Mouse (Mus musculus): ENCODE measurements at regions not wholly inside any gene's neighbourhood (a gene's known extent, or its start where the extent isn't known, plus 50 kb on each side); places are given as distances from the start of the nearest gene placed in this dataset.

DNA sequence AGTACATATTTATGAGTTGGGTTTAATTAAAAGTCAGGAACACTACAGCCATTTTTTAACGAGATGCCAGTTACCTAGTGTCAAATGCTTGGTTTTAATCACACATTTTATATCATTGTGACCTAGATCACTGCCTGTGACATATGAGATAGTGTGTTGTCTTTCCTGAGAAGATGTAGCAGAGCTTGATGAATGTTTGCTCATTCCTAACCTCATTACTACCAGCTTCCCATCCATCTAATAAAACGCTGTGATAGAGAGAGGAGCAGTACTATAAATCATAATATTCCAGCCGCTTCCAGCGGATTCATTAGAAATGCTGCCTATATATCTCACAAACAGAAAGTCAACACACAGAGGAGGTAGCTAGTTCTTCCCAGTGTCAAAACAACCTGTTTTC is 163.6 kb downstream of the Aldoart1 start:
- no peak for DNase-seq (ENCODE audit: low spot score)

DNA sequence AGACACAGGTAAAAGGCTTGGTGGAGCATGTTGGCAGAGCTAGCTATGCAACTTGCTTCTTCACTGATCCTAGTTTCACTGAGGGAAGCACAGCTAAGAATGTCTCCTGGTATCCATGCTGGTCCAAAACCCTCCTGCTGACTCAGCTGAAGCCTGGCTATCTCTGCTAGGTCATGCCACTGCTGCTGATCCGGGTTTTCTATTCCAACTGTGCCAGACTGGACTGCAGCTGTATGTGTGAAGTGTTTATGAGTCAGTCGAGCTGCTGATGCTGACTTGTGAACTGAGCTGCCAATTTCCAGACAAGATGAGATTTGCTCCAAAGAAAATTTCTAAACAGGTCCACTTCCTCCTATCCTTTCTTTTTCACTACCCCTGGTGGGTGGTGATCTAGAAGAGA is 178.4 kb downstream of the Aldoart1 start:
- no peak for DNase-seq (ENCODE audit: low spot score)

DNA sequence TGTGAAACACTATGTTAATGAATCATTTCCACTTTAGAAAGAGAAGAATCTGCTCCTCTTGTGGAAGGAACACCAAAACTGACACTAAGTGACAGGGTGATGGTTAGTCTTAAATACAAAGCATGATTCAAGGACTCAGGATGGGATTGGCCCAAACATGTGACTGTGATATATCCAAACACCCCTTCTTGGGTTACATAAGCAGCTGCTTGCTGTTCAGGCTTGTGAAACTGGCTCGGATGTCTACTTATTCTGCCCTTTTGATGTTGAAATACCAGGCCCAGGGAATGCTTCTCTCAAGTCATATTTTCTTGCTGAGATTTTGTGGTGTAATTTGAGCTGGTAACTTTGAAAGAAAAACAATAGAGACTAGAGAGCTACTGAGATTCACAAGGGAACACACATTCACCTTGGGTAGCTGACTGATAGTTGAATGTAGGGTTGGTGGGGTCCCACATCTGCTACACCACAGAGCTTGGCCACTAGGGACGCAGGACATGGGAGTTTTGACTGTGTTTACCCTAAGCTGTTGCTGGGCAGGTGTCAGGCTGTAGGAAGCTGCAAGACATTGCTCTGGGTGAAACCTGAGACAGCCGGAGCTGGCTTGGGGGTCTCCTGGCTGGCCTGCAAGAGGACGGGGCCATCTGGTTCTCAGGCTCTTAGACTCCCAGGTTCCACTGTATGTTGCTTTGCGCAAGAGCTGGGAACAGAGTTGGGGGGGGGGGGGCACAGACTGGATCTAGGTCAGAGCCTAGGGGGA is 180.6 kb downstream of the Aldoart1 start:
- no peak for DNase-seq (ENCODE audit: low spot score)

DNA sequence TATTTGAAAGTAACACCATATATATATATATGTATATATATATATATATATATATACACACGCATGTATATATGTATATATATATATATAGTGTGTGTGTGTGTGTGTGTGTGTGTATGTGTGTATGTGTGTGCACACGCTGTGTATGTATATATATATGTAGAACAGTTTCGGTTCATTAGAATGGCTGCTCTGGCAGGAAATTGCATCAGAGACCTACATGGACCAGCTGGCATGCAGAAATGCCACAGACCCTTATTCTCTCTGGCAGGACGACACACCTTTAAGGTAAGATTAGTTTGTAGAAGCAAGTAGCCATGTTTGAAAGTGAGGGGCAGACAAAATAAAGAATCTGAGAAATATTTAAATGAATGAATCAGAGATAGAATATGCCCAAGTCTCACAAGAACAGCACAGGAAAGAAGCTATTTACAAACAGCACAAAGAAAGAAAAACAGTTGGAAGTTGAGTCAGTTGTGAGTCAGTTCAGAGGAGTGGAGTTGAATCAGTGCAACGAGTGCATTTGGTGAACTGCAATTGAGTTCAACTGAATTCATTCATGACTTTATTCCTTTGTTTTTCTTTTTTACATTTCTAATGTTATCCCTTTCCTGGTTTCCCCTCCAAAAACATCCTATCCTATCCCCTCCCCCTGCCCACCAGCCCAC is 182.5 kb downstream of the Aldoart1 start:
- DNase-seq (ENCODE audit: low spot score) = no peak

- DNase-seq (ENCODE audit: low spot score) = no peak
Observed at GRCm38 (mm10) chr4:72664379-72664778, 188.1 kb downstream of the Aldoart1 start.

DNA sequence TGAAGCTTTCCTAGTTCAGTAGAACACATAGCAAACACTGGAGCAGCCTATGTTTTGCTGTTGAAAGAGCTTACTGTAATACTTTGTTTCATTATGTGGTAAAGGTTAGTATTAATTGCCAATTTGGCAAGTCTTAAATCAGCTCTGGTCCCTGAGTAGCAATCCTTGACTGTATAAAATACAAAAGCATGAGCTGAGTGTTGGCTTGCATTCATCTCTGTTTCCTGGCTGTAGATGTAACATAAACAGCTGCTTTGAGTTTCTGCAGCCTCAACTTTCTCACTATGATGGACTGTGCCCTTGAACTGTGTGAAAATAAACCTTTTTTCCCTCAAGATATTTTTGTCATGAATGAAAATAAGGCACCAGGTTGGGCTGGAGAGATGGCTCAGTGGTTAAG is 190.0 kb downstream of the Aldoart1 start:
- DNase-seq (ENCODE audit: low spot score) = no peak

DNA sequence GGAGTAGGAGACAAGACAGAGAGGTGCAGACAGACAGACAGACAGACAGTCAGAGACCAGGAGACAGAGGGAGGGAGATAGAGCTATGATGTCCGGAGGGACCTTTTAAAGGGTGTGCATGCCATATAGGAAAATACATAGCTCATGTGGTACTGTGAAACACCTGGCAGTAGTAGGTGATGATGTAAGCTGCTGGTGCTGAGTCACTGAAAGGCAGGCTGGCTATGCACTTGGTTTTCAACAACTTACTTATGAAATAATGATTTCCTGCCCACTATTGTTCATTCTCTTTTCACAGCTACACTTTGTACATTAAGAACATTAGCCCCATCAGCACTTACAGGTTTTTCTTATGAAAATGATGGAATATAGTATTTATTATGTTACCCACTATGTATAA is 196.2 kb downstream of the Aldoart1 start:
- no peak for DNase-seq (ENCODE audit: low spot score)

DNA sequence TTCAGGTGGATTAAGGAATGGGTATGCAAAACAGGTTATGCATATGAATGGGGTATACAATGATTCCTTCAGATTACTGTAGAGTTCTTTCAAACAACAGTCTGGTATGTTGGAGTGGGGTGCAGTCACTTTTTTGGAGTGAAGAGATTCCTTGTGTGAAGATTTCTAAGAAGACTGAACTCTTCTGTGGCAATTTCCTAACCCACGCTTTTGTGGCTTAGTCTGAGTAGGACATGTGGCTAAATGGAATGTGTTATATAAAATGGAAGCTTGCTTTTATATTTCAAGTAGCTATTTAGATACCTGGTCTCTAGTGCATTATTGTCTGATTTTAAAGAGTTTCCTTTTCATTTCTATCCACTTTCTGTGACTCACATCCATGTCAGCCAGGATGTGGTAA is 205.3 kb downstream of the Aldoart1 start:
- DNase-seq (ENCODE audit: low spot score) = no peak

DNA sequence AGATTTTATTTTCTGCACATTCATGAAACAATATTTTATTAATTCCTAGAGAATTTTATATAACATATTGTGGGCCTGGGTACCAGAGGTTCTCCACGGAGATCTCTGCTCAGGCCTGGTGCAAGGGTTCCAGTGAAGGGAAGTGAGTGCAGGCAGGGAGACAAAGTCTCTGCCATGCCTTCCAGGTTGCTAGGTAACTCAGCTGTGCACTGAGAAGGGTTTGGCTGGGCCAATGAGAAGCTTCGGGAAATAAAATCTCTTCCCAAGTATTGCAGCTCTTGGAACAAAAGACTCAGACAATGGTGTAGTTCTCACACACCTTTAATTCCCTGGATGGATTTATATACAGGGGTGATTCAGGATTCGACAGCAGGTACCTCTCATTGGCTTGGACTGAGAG is 223.0 kb downstream of the Aldoart1 start:
- no peak for DNase-seq (ENCODE audit: low spot score)

GRCm38 (mm10) chr4:72627219-72627930 is 225.1 kb downstream of the Aldoart1 start:
- no peak for DNase-seq (ENCODE audit: low spot score)

GRCm38 (mm10) chr4:72605107-72605506 is 247.3 kb downstream of the Aldoart1 start:
- DNase-seq (ENCODE audit: low spot score) = no peak

DNA sequence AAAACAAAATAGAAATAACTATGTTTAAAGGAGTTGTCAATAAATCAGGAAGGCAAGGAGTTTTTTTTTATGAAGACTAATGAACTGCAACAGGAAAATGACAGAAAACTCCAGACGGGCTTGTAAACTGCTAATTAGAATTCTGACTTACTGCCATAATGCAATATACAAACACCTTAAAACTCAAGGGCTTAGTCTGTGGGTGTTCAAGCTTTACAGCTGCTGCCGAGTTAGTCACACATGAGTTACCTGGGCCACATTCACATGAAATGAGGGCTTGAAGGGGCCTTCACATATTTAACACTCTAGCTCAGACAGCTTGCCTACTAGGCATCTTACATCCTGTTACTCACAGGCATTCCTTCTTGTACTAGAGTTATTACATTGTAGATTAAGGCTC is 256.9 kb downstream of the Aldoart1 start:
- DNase-seq (ENCODE audit: low spot score) = no peak

DNA sequence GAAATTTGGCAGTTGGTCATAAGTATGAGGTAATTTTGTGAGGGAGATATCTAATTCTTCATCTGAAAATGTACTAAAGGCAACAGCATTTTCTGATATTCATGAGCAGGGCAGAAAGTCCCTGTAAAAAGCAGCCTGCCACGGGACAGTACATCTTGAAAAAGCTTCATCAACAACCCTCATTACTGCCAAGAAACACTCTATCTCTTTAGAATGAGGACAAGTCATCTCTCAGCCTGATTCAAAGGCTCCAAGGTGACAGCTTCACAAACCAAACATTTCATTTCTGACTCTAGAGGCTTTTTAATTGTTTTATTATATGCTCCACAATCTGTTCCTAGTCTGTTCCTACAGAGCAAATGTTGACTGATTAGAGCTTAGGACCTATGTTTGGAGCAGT is 260.3 kb downstream of the Aldoart1 start:
- DNase-seq (ENCODE audit: low spot score) = no peak

DNA sequence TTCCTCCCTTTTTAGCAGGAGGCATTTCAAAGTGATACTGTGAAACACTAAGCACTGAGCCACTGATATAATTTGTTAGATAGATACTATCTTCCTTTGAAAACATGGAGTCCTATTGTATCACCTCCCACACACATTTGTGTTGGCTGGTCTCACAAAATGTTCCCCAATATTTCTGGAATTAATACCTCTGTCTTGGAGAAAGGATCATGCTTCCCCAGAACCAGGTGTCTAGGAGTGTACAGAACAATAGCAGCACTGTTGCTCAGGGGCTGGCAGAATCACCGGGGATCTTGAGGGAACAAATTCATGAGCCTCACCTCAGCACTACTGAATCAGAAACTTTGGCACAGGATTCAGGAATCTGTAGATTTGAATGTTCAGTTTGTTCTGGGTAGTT is 277.5 kb downstream of the Aldoart1 start:
- DNase-seq (ENCODE audit: low spot score) = no peak

DNA sequence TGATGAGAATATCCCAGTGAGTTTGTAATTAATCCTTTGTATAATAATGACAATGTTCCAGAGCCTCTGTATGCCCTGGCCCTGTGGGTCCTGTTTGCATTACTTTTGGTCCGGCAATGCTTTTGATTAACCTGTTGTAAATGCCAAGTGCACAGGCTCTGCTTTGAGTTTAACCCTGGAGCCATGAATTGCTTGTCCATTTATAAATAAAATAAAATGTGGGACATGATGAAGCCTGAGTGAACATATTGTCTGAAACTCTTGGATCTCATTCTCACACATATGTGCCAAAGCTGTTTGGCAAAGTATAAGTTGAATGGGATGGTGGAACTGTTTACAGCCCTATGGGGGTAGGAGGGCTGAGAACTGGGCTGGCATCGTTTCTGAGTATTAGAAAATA is 280.5 kb downstream of the Aldoart1 start:
- no peak for DNase-seq (ENCODE audit: low spot score)

- DNase-seq (ENCODE audit: low spot score) = no peak
Observed at GRCm38 (mm10) chr4:72565186-72565585, 287.2 kb downstream of the Aldoart1 start.

DNA sequence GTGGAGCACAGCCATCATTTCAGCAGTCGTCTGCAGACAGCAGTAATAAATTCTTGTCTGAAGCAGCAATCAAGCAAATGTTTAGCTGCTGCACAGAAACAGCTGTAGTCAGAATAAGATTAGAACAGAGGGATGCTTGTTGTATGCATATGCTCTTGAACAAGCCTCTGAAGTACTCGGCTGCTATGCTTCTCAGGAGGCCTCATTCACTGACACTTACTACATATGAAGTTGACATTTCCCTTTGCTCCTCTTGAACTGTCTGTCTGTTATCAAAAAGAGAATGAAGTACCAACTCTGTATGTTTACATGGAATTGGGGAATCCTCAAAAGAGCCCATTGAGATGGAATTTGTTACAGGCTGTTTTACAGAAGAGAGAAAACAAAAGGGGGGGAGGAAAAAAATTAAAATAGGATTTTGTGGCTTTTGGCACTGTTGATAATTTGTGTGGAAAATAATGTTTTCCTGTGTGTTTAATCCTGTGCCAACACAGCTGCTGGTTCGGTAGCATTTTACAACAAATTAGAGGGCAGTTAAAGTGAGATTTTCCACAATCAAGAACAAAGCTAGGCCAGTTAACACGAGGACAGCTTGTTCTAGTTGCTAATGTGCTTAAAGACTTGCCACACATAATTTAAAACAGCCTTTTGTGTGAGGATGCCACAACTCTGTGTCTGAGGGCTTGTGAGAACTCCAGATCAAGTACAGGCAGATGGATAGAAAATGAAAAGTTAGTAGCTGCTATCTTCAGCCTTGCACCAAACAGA is 289.3 kb downstream of the Aldoart1 start:
- no peak for DNase-seq (ENCODE audit: low spot score)

GRCm38 (mm10) chr4:72554276-72554675 is 298.2 kb downstream of the Aldoart1 start:
- DNase-seq (ENCODE audit: low spot score) = no peak

GRCm38 (mm10) chr4:72534563-72534962 is 317.9 kb downstream of the Aldoart1 start:
- no peak for DNase-seq (ENCODE audit: low spot score)

DNA sequence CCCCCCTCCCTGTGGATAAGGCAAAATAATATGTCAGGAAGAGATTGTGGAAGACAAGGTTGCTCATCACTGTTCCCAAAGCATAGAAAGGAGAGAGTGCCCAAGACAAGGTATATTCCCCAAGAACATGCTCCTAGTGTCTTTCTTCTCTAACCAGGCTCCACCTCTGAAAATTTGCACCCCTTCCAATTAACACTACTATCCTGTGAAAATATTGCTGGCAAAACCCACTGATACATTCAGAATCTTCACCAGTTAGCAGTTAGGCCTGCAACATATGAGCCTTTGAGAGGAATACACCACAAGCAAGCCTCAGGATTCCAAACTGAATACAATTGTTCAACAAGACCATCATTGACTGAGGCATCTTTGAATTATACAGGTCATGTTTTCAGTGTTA is 323.9 kb upstream of the Tle1 start:
- no peak for DNase-seq (ENCODE audit: low spot score)

- DNase-seq (ENCODE audit: low spot score) = no peak
Observed at GRCm38 (mm10) chr4:72524100-72524499, 323.4 kb upstream of the Tle1 start.

DNA sequence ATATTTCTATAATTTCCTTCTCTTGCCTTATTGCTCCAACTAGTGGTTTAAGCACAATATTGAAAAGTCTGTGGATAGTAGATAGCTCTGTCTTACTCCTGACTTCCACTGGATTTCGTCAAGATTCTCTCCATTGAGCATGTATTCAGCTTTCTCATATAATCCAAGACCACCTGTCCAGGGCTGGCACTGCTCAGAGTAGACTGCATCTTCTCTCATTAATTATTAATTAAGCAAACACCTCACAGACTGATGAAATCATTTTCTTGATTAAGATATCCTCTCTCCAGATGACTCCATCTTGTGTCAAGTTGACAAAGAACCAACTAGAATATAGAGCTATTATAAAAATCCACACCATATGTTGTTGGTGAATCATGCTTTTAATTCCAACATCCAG is 310.5 kb upstream of the Tle1 start:
- DNase-seq (ENCODE audit: low spot score) = no peak

DNA sequence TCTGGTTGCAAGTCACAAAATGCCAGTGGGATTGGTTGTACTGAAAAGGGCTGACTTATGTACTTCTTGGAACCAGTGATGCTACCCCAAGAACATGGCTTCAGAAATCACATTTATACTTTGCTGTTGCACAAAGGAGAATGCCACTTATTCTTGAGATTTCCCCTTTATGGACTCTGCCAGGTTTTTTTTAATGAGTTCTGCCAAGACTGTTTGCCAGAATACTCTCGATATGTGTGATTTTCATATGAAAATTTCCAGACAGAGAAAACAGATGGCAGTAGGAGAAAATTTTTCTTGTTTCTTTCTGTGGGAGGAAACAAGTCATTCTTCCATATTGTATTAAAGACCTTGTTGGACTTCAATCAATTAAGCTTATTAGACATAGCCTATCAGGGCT is 281.0 kb upstream of the Tle1 start:
- DNase-seq (ENCODE audit: low spot score) = no peak

Data from urinary bladder, postnatal 14 days (tissue).